14 mouse cellular contexts compared by ENCODE assay signal in genomic region chr19:43606552-43607530, GRCm38 (mm10). TPM values are rescaled to one million over a fixed set of nuclear protein-coding genes. Genes with fewer than 3 reads are reported as not detected.
DNase-seq lines count a peak whose midpoint lies in the region; ATAC-seq and TF ChIP-seq lines count a peak whose summit lies in the region.
"Had no signal": no experiment of that assay in that cellular context is flagged by ENCODE, and none has a peak within 500 bp of the region (broad histone marks: within the 10 kb centered on the region; RNA-seq: fewer than 3 reads in every experiment).

No protein-coding gene starts in this region.

- H3K27ac ChIP-seq in liver, embryonic 11.5 days (ENCODE audit: low read depth, low read length) = no peak overlapping the region; the same call in 1 of the 2 replicates
- peak overlapping the region; percentile 75; the same call in 1 of the 2 replicates for H3K27ac ChIP-seq in stomach, embryonic 14.5 days (ENCODE audit: low read length)
- no peak overlapping the region for H3K27ac ChIP-seq in thymus, adult 2 months (ENCODE audit: control insufficient read depth, insufficient read depth, low read length)
- H3K27ac ChIP-seq: lung, embryonic 15.5 days; midbrain, embryonic 13.5 days; neural tube, embryonic 13.5 days had no signal

- H3K4me3 ChIP-seq in liver, embryonic 11.5 days (ENCODE audit: low read depth, low read length) = peak overlapping the region; percentile 25
- H3K4me3 ChIP-seq in stomach, embryonic 14.5 days (ENCODE audit: low read depth, low read length) = peak overlapping the region; percentile 20; the same call in 1 of the 2 replicates
- no peak overlapping the region for H3K4me3 ChIP-seq in thymus, adult 2 months (ENCODE audit: control insufficient read depth, insufficient read depth, low read length)
- H3K4me3 ChIP-seq: lung, embryonic 15.5 days; midbrain, embryonic 13.5 days; neural tube, embryonic 13.5 days had no signal

- no peaks in the 10 kb centered on the region for H3K9me3 ChIP-seq in liver, embryonic 11.5 days (ENCODE audit: control insufficient read depth, low read length)
- H3K9me3 ChIP-seq in stomach, embryonic 14.5 days (ENCODE audit: control insufficient read depth, low read depth, low read length) = no peaks in the 10 kb centered on the region
- H3K9me3 ChIP-seq: lung, embryonic 15.5 days; midbrain, embryonic 13.5 days; neural tube, embryonic 13.5 days had no signal

- no peak for ATAC-seq in liver, embryonic 11.5 days (replicated peaks; ENCODE audit: low FRiP score)
- 0 out of 2 replicates have a peak, but pooled peaks have one; percentile 12 for ATAC-seq in stomach, embryonic 14.5 days (ENCODE audit: insufficient number of reproducible peaks, insufficient read depth, low FRiP score, low read depth)
- ATAC-seq: midbrain, embryonic 13.5 days had no signal

- H3K4me2 ChIP-seq in liver, embryonic 11.5 days = peak overlapping the region; percentile 37; the same call in 1 of the 2 replicates
- peak overlapping the region; percentile 18 for H3K4me2 ChIP-seq in stomach, embryonic 14.5 days (replicated peaks; ENCODE audit: low read depth, low read length)
- H3K4me2 ChIP-seq: heart, embryonic 11.5 days; lung, embryonic 15.5 days; midbrain, embryonic 13.5 days; neural tube, embryonic 13.5 days had no signal

- under 1% methylated on average over 40 of the region's 40 CpGs for WGBS in liver, embryonic 11.5 days
- WGBS in stomach, embryonic 14.5 days = 1% methylated on average over 40 of the region's 40 CpGs
- WGBS in thymus, adult 2 months = 3% methylated on average over 40 of the region's 40 CpGs

- no peak for TF ChIP-seq CTCF in thymus, adult 2 months (IDR thresholded peaks at IDR 0.05; ENCODE audit: borderline replicate concordance, control insufficient read depth, extremely low read depth, insufficient read depth, low read length, poor library complexity)

- H3K27me3 ChIP-seq in liver, embryonic 11.5 days (replicated peaks; ENCODE audit: control insufficient read depth, insufficient read depth, low read length) = peaks cover 97% of the 10 kb centered on the region
- peaks cover 77% of the 10 kb centered on the region for H3K27me3 ChIP-seq in stomach, embryonic 14.5 days (ENCODE audit: control insufficient read depth, insufficient read depth, low read length)
- H3K27me3 ChIP-seq in thymus, adult 2 months (ENCODE audit: control insufficient read depth, insufficient read depth, low read length) = peaks cover 39% of the 10 kb centered on the region

- no peak for TF ChIP-seq POLR2A in thymus, adult 2 months (IDR thresholded peaks at IDR 0.05; ENCODE audit: control insufficient read depth, extremely low read depth, insufficient read depth, low read length, poor library complexity)

- H3K4me1 ChIP-seq in liver, embryonic 11.5 days (replicated peaks; ENCODE audit: control insufficient read depth, insufficient read depth, low read length) = no peaks in the 10 kb centered on the region
- no peaks in the 10 kb centered on the region for H3K4me1 ChIP-seq in stomach, embryonic 14.5 days (ENCODE audit: control insufficient read depth, insufficient read depth, low read length)
- H3K4me1 ChIP-seq in thymus, adult 2 months (replicated peaks; ENCODE audit: control insufficient read depth, insufficient read depth, low read length) = peaks cover 3% of the 10 kb centered on the region; the same call in 1 of the 2 replicates
- H3K4me1 ChIP-seq: lung, embryonic 15.5 days had no signal

- no peak overlapping the region for H3K9ac ChIP-seq in liver, embryonic 11.5 days (ENCODE audit: low read depth, low read length)
- peak overlapping the region; percentile 18 for H3K9ac ChIP-seq in stomach, embryonic 14.5 days (replicated peaks; ENCODE audit: low read depth, low read length)
- H3K9ac ChIP-seq: lung, embryonic 15.5 days; midbrain, embryonic 13.5 days; neural tube, embryonic 13.5 days had no signal

- peak; percentile 69 for DNase-seq in embryo, embryonic 10.5 days (ENCODE audit: low spot score)
- DNase-seq in embryo, embryonic 11 days = no peak
- peak; percentile 37 for DNase-seq in liver, embryonic 11.5 days (ENCODE audit: low spot score)
- DNase-seq in liver = no peak
- peak; percentile 16 for DNase-seq in induced T-regulatory cell, adult 2 months (ENCODE audit: low read depth)
- no peak for DNase-seq in thymus, adult 2 months
- DNase-seq in urinary bladder, postnatal 14 days (ENCODE audit: low spot score) = no peak
- DNase-seq: kidney, adult 18-20 months; right cerebral cortex, adult 18-20 months had no signal

- no peaks in the 10 kb centered on the region for H3K36me3 ChIP-seq in liver, embryonic 11.5 days (ENCODE audit: control insufficient read depth, insufficient read depth, low read length)
- H3K36me3 ChIP-seq in stomach, embryonic 14.5 days (ENCODE audit: control insufficient read depth, insufficient read depth, low read length) = no peaks in the 10 kb centered on the region
- H3K36me3 ChIP-seq in thymus, adult 2 months (ENCODE audit: control insufficient read depth, insufficient read depth, low read length) = no peaks in the 10 kb centered on the region
- H3K36me3 ChIP-seq: lung, embryonic 15.5 days; midbrain, embryonic 13.5 days; neural tube, embryonic 13.5 days had no signal

RNA-seq across cellular contexts. Expression of gene Nkx2-3, which starts 5.3 kb away (rescaled TPM):
- polyA plus RNA-seq in liver, embryonic 11.5 days (2014; fragmentation: Nextera tagmentation; extraction: Ambion mirVana) = 1.2 and 2.3 TPM in 2 replicates
- polyA plus RNA-seq in stomach, embryonic 14.5 days (2014; fragmentation: Nextera tagmentation; extraction: Ambion mirVana) = 5.5 and 6.9 TPM in 2 replicates
- not detected in 2 replicates for polyA plus RNA-seq in thymus, adult 2 months (2012; rRNA removed)
- polyA plus RNA-seq: heart, embryonic 11.5 days; lung, embryonic 15.5 days; neural tube, embryonic 13.5 days had no signal

Comparison
In these comparisons a context has a peak if more than half of its experiments do, and no peak if none do; other contexts are left out.
1. DNase-seq: peak in embryo, embryonic 10.5 days (single experiment), liver, embryonic 11.5 days (single experiment) and induced T-regulatory cell, adult 2 months (single experiment); none in embryo, embryonic 11 days (single experiment), liver (single experiment), thymus, adult 2 months (single experiment) and urinary bladder, postnatal 14 days (single experiment).